Mouse (Mus musculus) G1E (cell line): ENCODE results near the gene Cdan1. TPM values are rescaled to one million over a fixed set of nuclear protein-coding genes. Genes with fewer than 3 reads are reported as not detected.

Experiments
- ATAC-seq: 2 replicates; pipeline ENCODE4 v1.8.0; 2016; ENCODE audit warnings: mild to moderate bottlenecking; ENCODE audit not compliant: insufficient number of reproducible peaks, poor library complexity, low FRiP score, severe bottlenecking; ENCODE audit errors: extremely low read depth
- DNase-seq: peaks from one replicate; pipeline ENCODE4 v3.0.0; 2012; ENCODE audit warnings: low spot score
- H3K27me3 ChIP-seq: 2 replicates; pipeline ENCODE4 v1.6.1; 2012; ENCODE audit warnings: mild to moderate bottlenecking, low read length, inconsistent platforms; ENCODE audit not compliant: insufficient read depth
- H3K36me3 ChIP-seq: replicated peaks from 2 replicates; pipeline ENCODE3; 2012; ENCODE audit warnings: mild to moderate bottlenecking, inconsistent platforms
- H3K4me1 ChIP-seq: 2 replicates; pipeline ENCODE4 v1.6.1; 2012; ENCODE audit warnings: low read depth, low read length, inconsistent platforms, mixed read lengths; ENCODE audit not compliant: insufficient read depth
- H3K4me3 ChIP-seq: 2 replicates; pipeline ENCODE4 v1.5.1; 2012; ENCODE audit warnings: low read depth, mild to moderate bottlenecking, inconsistent platforms, low read length, moderate library complexity, mixed read lengths
- H3K9me3 ChIP-seq: replicated peaks from 2 replicates; pipeline ENCODE4 v1.6.1; 2012; ENCODE audit warnings: inconsistent platforms
- CTCF ChIP-seq: IDR thresholded peaks from 2 replicates; pipeline ENCODE4 v1.5.1; 2012; ENCODE audit warnings: low read depth, low read length, inconsistent platforms, mixed read lengths
- GATA1 ChIP-seq: IDR thresholded peaks from 2 replicates; pipeline ENCODE4 v1.6.1; 2012; ENCODE audit warnings: borderline replicate concordance, low read length, inconsistent platforms, mixed read lengths
- GATA2 ChIP-seq: IDR thresholded peaks from 2 replicates; pipeline ENCODE4 v1.6.1; 2012; ENCODE audit warnings: low read depth, low read length, inconsistent platforms, borderline replicate concordance
- POLR2AphosphoS5 ChIP-seq: IDR thresholded peaks from 2 replicates; pipeline ENCODE4 v1.6.1; 2012; ENCODE audit warnings: low read depth, low read length, inconsistent platforms; ENCODE audit not compliant: insufficient replicate concordance
- TAL1 ChIP-seq: conservative IDR thresholded peaks from 2 replicates; pipeline ENCODE4 v1.6.1; 2012; ENCODE audit warnings: low read depth, low read length, inconsistent platforms, mixed read lengths
- polyA plus RNA-seq: library from polyadenylated mRNA; stranded (reverse); fragments of >175 nt; gene quantifications from 2 replicates; pipeline ENCODE4 v1.2.3, GENCODE M21; 2012
- total RNA-seq, 2 experiments: library from RNA; stranded (forward) in 1 of 2; stranded (reverse) in 1 of 2; fragments of 200-1000 nt in 1 of 2; fragments of >200 nt in 1 of 2; fragmentation: Nextera tagmentation in 1 of 2; gene quantifications; 2 replicates each; pipeline ENCODE4 v1.2.3; 2014 to 2017

The Cdan1 gene
- total and polyA plus RNA-seq, 3 experiments = 19.9 to 63.1 (median 33.2) TPM

DNA sequence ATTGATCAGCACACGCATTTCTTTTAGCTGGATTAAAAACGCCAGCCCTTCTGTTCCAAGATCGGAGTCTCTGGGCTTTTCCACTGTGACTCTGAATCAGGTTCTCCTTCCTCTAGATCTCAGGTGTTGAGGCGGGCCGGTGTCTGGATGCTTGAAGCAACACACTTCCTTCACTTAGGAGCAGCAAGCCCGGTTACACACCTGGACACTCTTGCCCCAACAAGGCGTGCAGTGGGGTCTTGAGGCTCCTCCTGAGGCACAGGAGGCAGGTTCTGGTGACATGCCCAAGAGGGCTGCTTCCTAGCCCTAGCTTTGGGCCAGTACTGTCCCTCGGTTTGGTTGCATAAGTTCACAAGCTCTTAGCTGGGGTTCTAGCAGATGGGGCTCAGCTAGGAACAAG, 131.4 kb downstream of the Cdan1 start:
- no peak for ATAC-seq

DNA sequence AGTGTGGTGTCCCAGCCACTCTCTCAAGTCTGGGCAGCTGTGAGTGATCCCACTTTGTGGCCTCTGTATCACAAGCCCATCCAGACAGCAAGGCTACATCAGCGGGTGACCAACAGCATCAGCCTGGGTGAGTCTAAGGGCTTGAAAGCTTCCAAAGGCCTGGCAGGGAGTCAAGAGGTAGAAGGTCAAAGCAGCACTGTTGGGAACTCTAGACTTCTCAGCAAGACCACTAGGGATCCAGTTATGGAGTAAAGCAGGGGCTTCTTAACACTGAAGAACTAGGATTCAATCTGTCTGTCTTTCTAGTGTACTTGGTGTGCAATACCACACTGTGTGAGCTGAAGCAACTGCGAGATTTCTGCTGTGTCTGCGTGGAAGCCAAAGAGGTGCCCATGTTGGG, 136.5 kb downstream of the Cdan1 start:
- Histone ChIP-seq H3K27me3 (no peaks in the 10 kb centered on the region), H3K4me3 (no peak overlapping the region), H3K36me3 (peaks cover 80% of the 10 kb centered on the region), H3K9me3 (no peaks in the 10 kb centered on the region), H3K4me1 (peaks cover 25% of the 10 kb centered on the region)
- no peak for DNase-seq
- no peak for TF ChIP-seq CTCF
- TF ChIP-seq POLR2AphosphoS5 = no peak
- TF ChIP-seq GATA2 = no peak
- no peak for TF ChIP-seq GATA1
- TF ChIP-seq TAL1 = no peak
- no peak for ATAC-seq

More for the DNA sequence above, 131.4 kb downstream of the Cdan1 start:
- no peaks in the 10 kb centered on the region for H3K27me3 ChIP-seq
- H3K4me1 ChIP-seq = peaks cover 10% of the 10 kb centered on the region
- no peaks in the 10 kb centered on the region for H3K9me3 ChIP-seq
- no peak overlapping the region for H3K4me3 ChIP-seq
- TF ChIP-seq GATA1 (no peak), CTCF (no peak), POLR2AphosphoS5 (no peak), TAL1 (no peak), GATA2 (no peak)
- DNase-seq = no peak
- peaks cover 95% of the 10 kb centered on the region for H3K36me3 ChIP-seq

DNA sequence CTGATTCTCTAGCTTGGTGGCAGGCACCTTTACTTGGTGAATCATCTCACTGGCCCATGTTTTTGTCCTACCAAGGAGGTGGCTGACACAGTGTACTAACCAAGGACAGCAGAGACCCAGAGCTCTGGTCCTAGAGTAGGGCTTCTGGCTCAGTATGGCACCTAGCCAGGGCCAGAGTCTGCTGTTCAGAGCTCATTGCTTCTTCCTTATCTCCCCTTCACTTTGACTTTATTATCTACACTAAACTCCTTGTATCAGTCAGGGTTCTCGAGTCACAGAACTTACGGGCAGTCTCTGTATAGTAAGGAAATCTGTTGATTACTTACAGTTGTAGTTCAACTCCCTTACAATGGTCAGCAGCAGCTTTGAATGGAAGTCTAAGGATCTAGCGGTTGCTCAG, 139.0 kb downstream of the Cdan1 start:
- peaks cover 23% of the 10 kb centered on the region for H3K4me1 ChIP-seq
- TF ChIP-seq POLR2AphosphoS5 = no peak
- no peak for TF ChIP-seq GATA1
- TF ChIP-seq CTCF = no peak
- no peak for TF ChIP-seq GATA2
- TF ChIP-seq TAL1 = no peak
- H3K4me3 ChIP-seq = no peak overlapping the region
- peak; percentile 33 for DNase-seq
- peaks cover 55% of the 10 kb centered on the region for H3K36me3 ChIP-seq
- no peaks in the 10 kb centered on the region for H3K9me3 ChIP-seq
- no peak for ATAC-seq
- H3K27me3 ChIP-seq = peaks cover 6% of the 10 kb centered on the region

DNA sequence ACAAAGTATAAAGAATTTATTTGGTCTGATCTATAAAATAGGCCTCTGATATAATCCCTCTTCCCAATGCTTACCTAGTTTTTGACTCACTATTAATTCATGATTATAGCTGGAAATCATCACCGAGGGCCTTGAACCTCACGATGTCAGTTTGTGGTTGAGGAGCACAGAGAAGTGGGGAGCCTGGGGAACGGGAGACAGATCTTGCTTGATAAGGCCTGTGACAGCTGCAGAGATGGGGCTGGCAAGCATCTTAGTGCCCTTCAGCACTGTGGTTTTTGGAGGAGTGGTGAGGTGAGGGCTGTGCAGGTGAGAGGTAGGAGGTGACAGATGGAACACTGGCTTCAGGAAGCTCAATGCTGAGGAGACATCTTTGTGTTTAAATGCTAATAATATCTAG, 139.8 kb downstream of the Cdan1 start:
- Histone ChIP-seq H3K36me3 (peaks cover 50% of the 10 kb centered on the region), H3K27me3 (peaks cover 14% of the 10 kb centered on the region), H3K4me3 (no peak overlapping the region; the same call in 1 of the 2 replicates), H3K9me3 (no peaks in the 10 kb centered on the region), H3K4me1 (peaks cover 23% of the 10 kb centered on the region)
- TF ChIP-seq CTCF (no peak), TAL1 (no peak), GATA2 (no peak), GATA1 (no peak), POLR2AphosphoS5 (no peak)
- no peak for DNase-seq
- ATAC-seq = no peak

DNA sequence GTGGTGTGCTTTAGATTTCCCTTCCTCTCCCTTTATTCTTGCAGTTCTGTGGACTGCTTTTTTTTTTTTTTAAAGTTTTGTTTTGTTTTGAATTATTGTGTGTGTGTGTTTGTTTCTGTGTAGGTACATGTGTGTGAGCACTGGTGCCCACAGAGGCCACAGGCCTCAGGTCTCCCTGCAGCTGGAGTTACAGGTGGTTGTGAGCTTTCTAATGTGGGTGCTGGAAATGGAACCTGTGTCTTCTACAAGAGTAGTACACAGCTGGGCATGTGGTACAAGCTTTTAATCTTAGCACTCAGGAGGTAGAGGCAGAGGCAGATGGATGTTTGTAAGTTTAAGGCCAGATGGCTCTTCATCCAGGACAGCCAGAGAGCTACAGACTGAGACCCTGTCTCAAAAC, 142.9 kb downstream of the Cdan1 start:
- no peak for TF ChIP-seq TAL1
- TF ChIP-seq GATA1 = no peak
- TF ChIP-seq POLR2AphosphoS5 = no peak
- no peak for TF ChIP-seq CTCF
- TF ChIP-seq GATA2 = no peak
- H3K4me1 ChIP-seq = peaks cover 21% of the 10 kb centered on the region
- DNase-seq (no peak), ATAC-seq (no peak)
- H3K9me3 ChIP-seq = no peaks in the 10 kb centered on the region
- H3K4me3 ChIP-seq = no peak overlapping the region
- H3K36me3 ChIP-seq = peaks cover 19% of the 10 kb centered on the region
- H3K27me3 ChIP-seq = peaks cover 38% of the 10 kb centered on the region

DNA sequence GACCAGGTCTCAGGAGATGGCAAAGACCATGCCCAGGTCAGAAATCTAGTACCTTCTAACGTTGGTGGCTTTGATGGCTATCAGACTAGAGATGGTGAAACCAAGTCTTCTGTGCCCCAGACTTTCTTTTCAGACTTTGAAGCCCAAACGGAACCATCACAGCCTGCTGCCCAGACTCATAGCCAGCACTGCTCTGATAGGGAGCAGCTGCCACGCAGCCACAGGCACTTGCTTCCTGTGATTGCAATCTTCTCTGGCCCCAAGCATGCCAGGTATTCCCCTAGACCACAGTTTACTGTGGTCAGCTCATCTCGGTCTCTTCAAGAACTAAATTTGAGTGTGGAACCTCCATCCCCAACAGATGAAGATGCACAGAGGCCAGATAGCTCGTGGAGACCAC, 147.3 kb downstream of the Cdan1 start:
- peaks cover 8% of the 10 kb centered on the region for H3K4me1 ChIP-seq
- TF ChIP-seq GATA1 (no peak), POLR2AphosphoS5 (no peak), TAL1 (no peak), GATA2 (no peak), CTCF (no peak)
- H3K27me3 ChIP-seq = peaks cover 81% of the 10 kb centered on the region
- DNase-seq (no peak), ATAC-seq (no peak)
- H3K36me3 ChIP-seq = no peaks in the 10 kb centered on the region
- H3K4me3 ChIP-seq = no peak overlapping the region
- no peaks in the 10 kb centered on the region for H3K9me3 ChIP-seq
